Mouse (Mus musculus): ENCODE measurements at regions not wholly inside any gene's neighbourhood (a gene's known extent, or its start where the extent isn't known, plus 50 kb on each side); places are given as distances from the start of the nearest gene placed in this dataset.

- no peak for TF ChIP-seq GATA1 (IDR thresholded peaks at IDR 0.05; ENCODE audit: borderline replicate concordance, low read length)
- TF ChIP-seq POLR2AphosphoS5 (IDR thresholded peaks at IDR 0.05; ENCODE audit: insufficient replicate concordance, low read depth, low read length) = no peak
- TF ChIP-seq CTCF (IDR thresholded peaks at IDR 0.05; ENCODE audit: low read depth, low read length) = no peak
- no peak for TF ChIP-seq TAL1 (conservative IDR thresholded peaks at IDR 0.05; ENCODE audit: low read depth, low read length)
- no peak for TF ChIP-seq GATA2 (IDR thresholded peaks at IDR 0.05; ENCODE audit: borderline replicate concordance, low read depth, low read length)
- Histone ChIP-seq H3K4me1 (ENCODE audit: insufficient read depth, low read depth, low read length) (peaks cover 15% of the 10 kb centered on the region), H3K36me3 (replicated peaks) (no peaks in the 10 kb centered on the region), H3K9me3 (replicated peaks) (no peaks in the 10 kb centered on the region), H3K4me3 (ENCODE audit: low read depth, low read length) (no peak overlapping the region), H3K27me3 (ENCODE audit: insufficient read depth, low read length) (peaks cover 2% of the 10 kb centered on the region; the same call in 1 of the 2 replicates)
- DNase-seq (ENCODE audit: low spot score) (no peak), ATAC-seq (ENCODE audit: extremely low read depth, insufficient number of reproducible peaks, low FRiP score, poor library complexity, severe bottlenecking) (no peak)
Observed at GRCm38 (mm10) chr14:61698358-61699055, 91.2 kb downstream of the Kcnrg start.

- no peaks in the 10 kb centered on the region for H3K9me3 ChIP-seq (replicated peaks)
- no peak for ATAC-seq (ENCODE audit: extremely low read depth, insufficient number of reproducible peaks, low FRiP score, poor library complexity, severe bottlenecking)
Observed at GRCm38 (mm10) chr14:61699638-61700037, 92.4 kb downstream of the Kcnrg start.

GRCm38 (mm10) chr14:61701131-61701530 lies 93.9 kb downstream of the Kcnrg start:
- no peaks in the 10 kb centered on the region for H3K36me3 ChIP-seq (replicated peaks)
- H3K27me3 ChIP-seq (ENCODE audit: insufficient read depth, low read length) = peaks cover 2% of the 10 kb centered on the region; the same call in 1 of the 2 replicates
- ATAC-seq (ENCODE audit: extremely low read depth, insufficient number of reproducible peaks, low FRiP score, poor library complexity, severe bottlenecking) (no peak), DNase-seq (ENCODE audit: low spot score) (no peak)
- no peak overlapping the region for H3K4me3 ChIP-seq (ENCODE audit: low read depth, low read length)
- TF ChIP-seq GATA1 (IDR thresholded peaks at IDR 0.05; ENCODE audit: borderline replicate concordance, low read length) = no peak
- TF ChIP-seq GATA2 (IDR thresholded peaks at IDR 0.05; ENCODE audit: borderline replicate concordance, low read depth, low read length) = no peak
- TF ChIP-seq POLR2AphosphoS5 (IDR thresholded peaks at IDR 0.05; ENCODE audit: insufficient replicate concordance, low read depth, low read length) = no peak
- no peak for TF ChIP-seq CTCF (IDR thresholded peaks at IDR 0.05; ENCODE audit: low read depth, low read length)
- TF ChIP-seq TAL1 (conservative IDR thresholded peaks at IDR 0.05; ENCODE audit: low read depth, low read length) = no peak
- no peaks in the 10 kb centered on the region for H3K9me3 ChIP-seq (replicated peaks)
- peaks cover 11% of the 10 kb centered on the region for H3K4me1 ChIP-seq (ENCODE audit: insufficient read depth, low read depth, low read length)

More at GRCm38 (mm10) chr14:61699638-61700037, 92.4 kb downstream of the Kcnrg start:
- Histone ChIP-seq H3K4me1 (ENCODE audit: insufficient read depth, low read depth, low read length) (peaks cover 15% of the 10 kb centered on the region), H3K27me3 (ENCODE audit: insufficient read depth, low read length) (peaks cover 2% of the 10 kb centered on the region; the same call in 1 of the 2 replicates), H3K4me3 (ENCODE audit: low read depth, low read length) (no peak overlapping the region), H3K36me3 (replicated peaks) (no peaks in the 10 kb centered on the region)
- no peak for TF ChIP-seq GATA1 (IDR thresholded peaks at IDR 0.05; ENCODE audit: borderline replicate concordance, low read length)
- TF ChIP-seq GATA2 (IDR thresholded peaks at IDR 0.05; ENCODE audit: borderline replicate concordance, low read depth, low read length) = no peak
- no peak for TF ChIP-seq CTCF (IDR thresholded peaks at IDR 0.05; ENCODE audit: low read depth, low read length)
- TF ChIP-seq TAL1 (conservative IDR thresholded peaks at IDR 0.05; ENCODE audit: low read depth, low read length) = no peak
- TF ChIP-seq POLR2AphosphoS5 (IDR thresholded peaks at IDR 0.05; ENCODE audit: insufficient replicate concordance, low read depth, low read length) = no peak
- DNase-seq (ENCODE audit: low spot score) = no peak

- no peak for ATAC-seq (ENCODE audit: extremely low read depth, insufficient number of reproducible peaks, low FRiP score, poor library complexity, severe bottlenecking)
Observed at GRCm38 (mm10) chr14:61703916-61704315, 96.7 kb downstream of the Kcnrg start.

GRCm38 (mm10) chr14:61706984-61707383 lies 99.7 kb downstream of the Kcnrg start:
- Histone ChIP-seq H3K36me3 (replicated peaks) (no peaks in the 10 kb centered on the region), H3K4me3 (ENCODE audit: low read depth, low read length) (no peak overlapping the region), H3K4me1 (ENCODE audit: insufficient read depth, low read depth, low read length) (no peaks in the 10 kb centered on the region), H3K9me3 (replicated peaks) (no peaks in the 10 kb centered on the region), H3K27me3 (ENCODE audit: insufficient read depth, low read length) (peaks cover 3% of the 10 kb centered on the region; the same call in 1 of the 2 replicates)
- ATAC-seq (ENCODE audit: extremely low read depth, insufficient number of reproducible peaks, low FRiP score, poor library complexity, severe bottlenecking) (no peak), DNase-seq (ENCODE audit: low spot score) (no peak)
- TF ChIP-seq GATA2 (IDR thresholded peaks at IDR 0.05; ENCODE audit: borderline replicate concordance, low read depth, low read length) (no peak), TAL1 (conservative IDR thresholded peaks at IDR 0.05; ENCODE audit: low read depth, low read length) (no peak), CTCF (IDR thresholded peaks at IDR 0.05; ENCODE audit: low read depth, low read length) (no peak), GATA1 (IDR thresholded peaks at IDR 0.05; ENCODE audit: borderline replicate concordance, low read length) (no peak), POLR2AphosphoS5 (IDR thresholded peaks at IDR 0.05; ENCODE audit: insufficient replicate concordance, low read depth, low read length) (no peak)

More at GRCm38 (mm10) chr14:61703916-61704315, 96.7 kb downstream of the Kcnrg start:
- Histone ChIP-seq H3K27me3 (ENCODE audit: insufficient read depth, low read length) (no peaks in the 10 kb centered on the region; the same call in 1 of the 2 replicates), H3K9me3 (replicated peaks) (no peaks in the 10 kb centered on the region), H3K36me3 (replicated peaks) (no peaks in the 10 kb centered on the region), H3K4me1 (ENCODE audit: insufficient read depth, low read depth, low read length) (no peaks in the 10 kb centered on the region), H3K4me3 (ENCODE audit: low read depth, low read length) (no peak overlapping the region)
- TF ChIP-seq CTCF (IDR thresholded peaks at IDR 0.05; ENCODE audit: low read depth, low read length) = no peak
- TF ChIP-seq TAL1 (conservative IDR thresholded peaks at IDR 0.05; ENCODE audit: low read depth, low read length) = no peak
- no peak for TF ChIP-seq GATA2 (IDR thresholded peaks at IDR 0.05; ENCODE audit: borderline replicate concordance, low read depth, low read length)
- no peak for TF ChIP-seq POLR2AphosphoS5 (IDR thresholded peaks at IDR 0.05; ENCODE audit: insufficient replicate concordance, low read depth, low read length)
- no peak for TF ChIP-seq GATA1 (IDR thresholded peaks at IDR 0.05; ENCODE audit: borderline replicate concordance, low read length)
- DNase-seq (ENCODE audit: low spot score) = no peak

GRCm38 (mm10) chr14:61708331-61708730 lies 101.1 kb downstream of the Kcnrg start:
- TF ChIP-seq CTCF (IDR thresholded peaks at IDR 0.05; ENCODE audit: low read depth, low read length) (no peak), TAL1 (conservative IDR thresholded peaks at IDR 0.05; ENCODE audit: low read depth, low read length) (no peak), GATA1 (IDR thresholded peaks at IDR 0.05; ENCODE audit: borderline replicate concordance, low read length) (no peak), POLR2AphosphoS5 (IDR thresholded peaks at IDR 0.05; ENCODE audit: insufficient replicate concordance, low read depth, low read length) (no peak), GATA2 (IDR thresholded peaks at IDR 0.05; ENCODE audit: borderline replicate concordance, low read depth, low read length) (no peak)
- peaks cover 3% of the 10 kb centered on the region; the same call in 1 of the 2 replicates for H3K27me3 ChIP-seq (ENCODE audit: insufficient read depth, low read length)
- H3K4me3 ChIP-seq (ENCODE audit: low read depth, low read length) = no peak overlapping the region
- ATAC-seq (ENCODE audit: extremely low read depth, insufficient number of reproducible peaks, low FRiP score, poor library complexity, severe bottlenecking) = no peak
- no peak for DNase-seq (ENCODE audit: low spot score)
- no peaks in the 10 kb centered on the region for H3K4me1 ChIP-seq (ENCODE audit: insufficient read depth, low read depth, low read length)
- no peaks in the 10 kb centered on the region for H3K36me3 ChIP-seq (replicated peaks)
- H3K9me3 ChIP-seq (replicated peaks) = no peaks in the 10 kb centered on the region

All from G1E (cell line).